Mouse (Mus musculus) embryonic facial prominence, embryonic 11.5 days (tissue): ENCODE measurements around the gene Add1. TPM values are rescaled to one million over a fixed set of nuclear protein-coding genes. Genes with fewer than 3 reads are reported as not detected.

Source experiments
- ATAC-seq: fragments of 200-750 bp; cut with Nextera tagmentation; replicated peaks from 2 replicates; pipeline ENCODE4 v1.8.0; 2017; ENCODE audit warnings: low read depth; ENCODE audit not compliant: insufficient number of reproducible peaks, low FRiP score, low TSS enrichment
- DNase-seq: peaks from one replicate; pipeline ENCODE4 v3.0.0-alpha.2; 2015; ENCODE audit warnings: low spot score
- H3K27ac ChIP-seq: fragments of 300-500 bp; sonication (generic); replicated peaks from 2 replicates; pipeline ENCODE4 v1.5.1; 2014; ENCODE audit warnings: mild to moderate bottlenecking, low read depth, low read length, control low read depth
- H3K27me3 ChIP-seq: fragments of 300-500 bp; sonication (generic); 2 replicates; pipeline ENCODE4 v1.6.1; 2014; ENCODE audit warnings: mild to moderate bottlenecking, low read length, moderate library complexity, mixed read lengths; ENCODE audit not compliant: control insufficient read depth, insufficient read depth
- H3K36me3 ChIP-seq: fragments of 300-500 bp; sonication (generic); replicated peaks from 2 replicates; pipeline ENCODE4 v1.6.1; 2014; ENCODE audit warnings: low read depth, mild to moderate bottlenecking, low read length, moderate library complexity, mixed read lengths; ENCODE audit not compliant: control insufficient read depth, insufficient read depth
- H3K4me1 ChIP-seq: fragments of 300-500 bp; sonication (generic); 2 replicates; pipeline ENCODE4 v1.6.1; 2014; ENCODE audit warnings: low read length, mixed read lengths; ENCODE audit not compliant: control insufficient read depth, insufficient read depth
- H3K4me2 ChIP-seq: fragments of 300-500 bp; sonication (generic); 2 replicates; pipeline ENCODE4 v1.6.1; 2014; ENCODE audit warnings: low read depth, mild to moderate bottlenecking, control low read depth, low read length, moderate library complexity
- H3K4me3 ChIP-seq: fragments of 300-500 bp; sonication (generic); 2 replicates; pipeline ENCODE4 v1.5.1; 2014; ENCODE audit warnings: low read depth, low read length, control low read depth
- H3K9ac ChIP-seq: fragments of 300-500 bp; sonication (generic); replicated peaks from 2 replicates; pipeline ENCODE4 v1.6.1; 2014; ENCODE audit warnings: mild to moderate bottlenecking, control low read depth, low read length
- H3K9me3 ChIP-seq: fragments of 300-500 bp; sonication (generic); replicated peaks from 2 replicates; pipeline ENCODE4 v1.6.1; 2016; ENCODE audit warnings: mild to moderate bottlenecking, low read length, inconsistent platforms, mixed read lengths; ENCODE audit not compliant: control insufficient read depth
- WGBS: fragments of 180-500 bp; shearing (Covaris S2); extraction: QIAGEN DNeasy Blood & Tissue Kit; methylation state at CpG from one replicate; pipeline ENCODE4 v1.1.7; 2014; 5-methylcytosine and 5-hydroxymethylcytosine counted together
- polyA plus RNA-seq: library from polyadenylated mRNA; unstranded; fragments of >200 nt; fragmentation: Nextera tagmentation; extraction: Ambion mirVana; gene quantifications from 2 replicates; pipeline ENCODE4 v1.2.1, GENCODE M21; 2014

Gene Add1
- polyA plus RNA-seq, 1 experiment from 2014 or later: 145 TPM

DNA sequence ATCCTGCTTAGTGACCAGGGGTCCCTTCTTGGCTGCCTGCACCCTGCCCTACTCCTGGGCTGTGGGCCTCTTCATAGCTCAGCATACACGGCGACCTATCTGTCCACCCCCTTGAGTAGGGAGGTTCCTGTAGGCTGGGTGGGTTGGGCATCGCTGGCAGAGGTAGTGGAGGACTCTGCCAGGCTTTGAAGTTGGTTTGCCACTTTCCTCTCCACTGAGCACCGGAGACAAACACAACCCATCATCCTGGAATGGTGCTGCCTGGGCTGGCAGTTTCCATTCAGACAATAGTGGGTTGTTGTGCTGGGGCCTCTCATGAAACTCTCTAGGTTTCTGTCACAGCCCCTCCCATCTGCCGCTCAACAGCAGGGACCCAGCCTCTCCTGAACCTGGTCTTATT lies 43.3 kb upstream of the Add1 start:
- no peak overlapping the region for H3K4me3 ChIP-seq
- H3K27me3 ChIP-seq: peaks cover 2% of the 10 kb centered on the region; the same call in 1 of the 2 replicates
- H3K4me2 ChIP-seq: no peak overlapping the region
- ATAC-seq (no peak), DNase-seq (no peak)
- H3K36me3 ChIP-seq: no peaks in the 10 kb centered on the region
- no peak overlapping the region for H3K9ac ChIP-seq
- WGBS: 78% methylated on average over 5 of the region's 5 CpGs
- H3K27ac ChIP-seq: no peak overlapping the region
- H3K9me3 ChIP-seq: no peaks in the 10 kb centered on the region
- no peaks in the 10 kb centered on the region for H3K4me1 ChIP-seq

DNA sequence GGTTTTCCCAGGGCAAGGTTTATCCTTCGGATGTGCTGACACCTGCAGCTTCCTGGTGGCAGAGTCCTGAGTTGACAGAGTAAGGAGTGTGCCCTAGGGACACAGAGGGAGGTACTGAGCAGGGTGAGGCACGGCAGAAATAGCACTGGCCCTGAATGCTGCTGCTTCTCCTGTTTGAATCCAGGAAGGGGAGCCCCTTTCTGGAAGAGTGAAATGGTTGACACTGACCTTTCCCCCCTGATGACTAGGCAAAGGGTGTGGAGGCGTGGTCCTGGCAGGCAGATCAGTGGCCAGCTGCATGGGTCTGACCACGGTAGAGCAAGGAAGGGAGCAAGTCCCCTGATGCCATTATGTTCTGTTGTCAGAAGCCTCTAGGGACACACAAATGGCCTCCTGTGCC lies 42.8 kb upstream of the Add1 start:
- Histone ChIP-seq H3K36me3 (no peaks in the 10 kb centered on the region), H3K27ac (no peak overlapping the region)

DNA sequence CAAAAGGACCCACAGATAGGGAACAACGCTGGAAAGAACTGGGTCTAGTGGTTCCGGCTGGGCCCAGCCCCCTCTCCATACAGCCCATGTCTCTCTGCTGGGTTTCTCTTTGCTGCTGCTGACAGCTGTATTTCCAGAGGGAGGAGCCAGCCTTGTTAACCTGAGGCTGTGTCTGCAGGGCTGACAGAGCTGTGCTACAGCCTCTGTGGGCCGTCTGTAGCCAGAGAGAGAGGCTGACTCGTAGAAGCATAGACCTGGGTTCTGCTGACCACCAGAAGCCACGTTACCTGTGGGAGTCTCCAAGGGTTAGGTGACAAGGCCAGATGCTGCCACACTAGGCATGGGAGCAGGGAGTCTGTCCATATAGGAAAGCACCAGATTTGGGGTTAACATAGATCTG lies 40.4 kb upstream of the Add1 start:
- Histone ChIP-seq H3K4me2 (no peak overlapping the region), H3K36me3 (no peaks in the 10 kb centered on the region), H3K27me3 (no peaks in the 10 kb centered on the region), H3K4me3 (no peak overlapping the region), H3K9ac (no peak overlapping the region), H3K27ac (no peak overlapping the region), H3K9me3 (no peaks in the 10 kb centered on the region), H3K4me1 (no peaks in the 10 kb centered on the region)
- WGBS: 62% methylated on average over 5 of the region's 5 CpGs
- DNase-seq: no peak
- no peak for ATAC-seq

More for the DNA sequence above, 42.8 kb upstream of the Add1 start:
- DNase-seq (no peak), ATAC-seq (no peak)
- H3K9me3 ChIP-seq: no peaks in the 10 kb centered on the region
- H3K4me3 ChIP-seq: no peak overlapping the region
- H3K9ac ChIP-seq: no peak overlapping the region
- H3K4me1 ChIP-seq: no peaks in the 10 kb centered on the region
- 51% methylated on average over 4 of the region's 4 CpGs for WGBS
- peaks cover 2% of the 10 kb centered on the region; the same call in 1 of the 2 replicates for H3K27me3 ChIP-seq
- no peak overlapping the region for H3K4me2 ChIP-seq

DNA sequence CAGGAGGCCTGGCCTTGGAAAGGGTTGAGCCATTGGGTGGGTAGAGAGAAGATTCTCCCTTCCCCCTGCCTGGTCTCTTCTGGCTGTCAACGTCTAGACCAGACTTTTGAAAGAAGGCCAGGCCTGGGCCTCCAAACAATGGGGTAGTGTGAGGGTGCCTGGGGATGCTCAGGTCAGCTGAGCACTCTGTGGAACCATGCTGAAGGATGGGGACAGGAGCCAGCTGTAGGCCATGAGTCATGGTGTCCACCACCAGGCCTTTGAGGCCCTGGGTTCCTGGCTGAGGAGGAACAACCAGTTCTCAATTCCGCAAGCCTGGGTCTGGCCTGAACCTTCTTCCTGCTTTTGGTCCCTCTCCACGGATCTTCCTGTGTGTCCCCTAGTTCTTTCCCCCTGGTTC lies 39.6 kb upstream of the Add1 start:
- no peak overlapping the region for H3K27ac ChIP-seq
- DNase-seq: no peak
- no peaks in the 10 kb centered on the region for H3K4me1 ChIP-seq
- ATAC-seq: no peak
- no peak overlapping the region for H3K4me3 ChIP-seq
- H3K36me3 ChIP-seq: no peaks in the 10 kb centered on the region
- H3K9ac ChIP-seq: no peak overlapping the region
- H3K4me2 ChIP-seq: no peak overlapping the region
- no peaks in the 10 kb centered on the region for H3K27me3 ChIP-seq
- H3K9me3 ChIP-seq: no peaks in the 10 kb centered on the region
- 63% methylated on average over 3 of the region's 3 CpGs for WGBS

DNA sequence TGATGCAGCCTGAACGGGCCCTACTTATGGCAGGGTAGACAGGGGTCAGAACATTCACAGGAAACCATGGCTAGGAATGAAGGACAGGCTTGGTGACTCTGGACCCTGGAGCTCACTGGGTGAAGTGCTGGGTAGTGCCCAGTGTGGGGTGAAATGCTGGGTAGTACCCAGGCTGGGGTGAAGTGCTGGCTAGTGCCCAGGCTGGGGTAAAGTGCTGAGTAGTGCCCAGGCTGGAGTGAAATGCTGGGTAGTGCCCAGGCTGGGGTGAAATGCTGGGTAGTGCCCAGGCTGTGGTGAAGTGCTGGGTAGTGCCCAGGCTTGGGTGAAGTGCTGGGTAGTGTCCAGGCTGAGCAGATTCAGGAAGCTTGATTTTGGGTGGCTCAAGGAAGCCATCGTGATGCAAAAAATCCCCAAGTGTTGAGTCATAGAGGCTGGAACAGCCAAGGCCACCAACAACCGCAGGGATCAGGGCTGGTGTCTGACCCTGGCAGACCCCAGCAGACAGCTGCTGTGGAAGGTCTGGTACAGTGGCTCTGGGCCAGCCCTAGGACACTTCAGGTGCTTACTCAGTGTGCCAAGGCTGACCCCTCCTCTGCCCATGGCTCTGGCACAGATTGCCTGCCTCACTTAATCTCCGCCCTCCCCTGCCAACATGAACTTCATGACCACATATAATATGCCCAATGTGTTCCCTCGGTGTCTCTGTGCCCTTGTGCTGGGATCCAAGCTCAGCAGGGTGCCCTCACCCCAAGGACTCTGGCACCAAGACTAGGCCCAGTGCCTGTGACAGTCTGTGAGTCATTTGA lies 38.5 kb upstream of the Add1 start:
- no peak overlapping the region for H3K4me2 ChIP-seq
- H3K27me3 ChIP-seq: no peaks in the 10 kb centered on the region
- H3K4me1 ChIP-seq: no peaks in the 10 kb centered on the region
- H3K27ac ChIP-seq: no peak overlapping the region
- no peak overlapping the region for H3K4me3 ChIP-seq
- ATAC-seq (no peak), DNase-seq (no peak)
- 76% methylated on average over 5 of the region's 5 CpGs for WGBS
- H3K9me3 ChIP-seq: no peaks in the 10 kb centered on the region
- no peaks in the 10 kb centered on the region for H3K36me3 ChIP-seq
- H3K9ac ChIP-seq: no peak overlapping the region

DNA sequence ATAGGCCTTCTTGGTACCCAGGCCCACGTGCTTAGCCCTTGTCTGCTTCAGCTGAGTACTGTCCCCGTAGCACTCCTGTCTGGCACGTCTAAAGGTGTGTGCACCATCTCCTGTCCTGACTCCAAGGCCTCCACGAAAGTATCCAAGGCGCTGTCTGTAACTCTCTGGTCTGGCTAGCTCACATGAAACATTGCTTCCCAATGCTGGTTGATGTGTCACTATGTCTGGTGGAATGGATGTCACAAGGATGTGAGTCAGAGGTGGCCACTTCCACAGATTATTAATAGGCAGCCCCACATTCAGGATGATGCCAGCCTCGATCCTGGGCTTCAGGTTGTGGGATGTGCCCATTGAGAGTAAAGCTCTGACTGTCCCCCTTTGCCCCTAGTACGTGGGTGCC lies 37.6 kb upstream of the Add1 start:
- Histone ChIP-seq H3K4me3 (no peak overlapping the region), H3K4me1 (no peaks in the 10 kb centered on the region), H3K36me3 (no peaks in the 10 kb centered on the region), H3K27ac (no peak overlapping the region), H3K4me2 (no peak overlapping the region), H3K9ac (no peak overlapping the region), H3K9me3 (no peaks in the 10 kb centered on the region), H3K27me3 (no peaks in the 10 kb centered on the region)
- WGBS: 82% methylated on average over 7 of the region's 7 CpGs
- ATAC-seq (no peak), DNase-seq (no peak)

DNA sequence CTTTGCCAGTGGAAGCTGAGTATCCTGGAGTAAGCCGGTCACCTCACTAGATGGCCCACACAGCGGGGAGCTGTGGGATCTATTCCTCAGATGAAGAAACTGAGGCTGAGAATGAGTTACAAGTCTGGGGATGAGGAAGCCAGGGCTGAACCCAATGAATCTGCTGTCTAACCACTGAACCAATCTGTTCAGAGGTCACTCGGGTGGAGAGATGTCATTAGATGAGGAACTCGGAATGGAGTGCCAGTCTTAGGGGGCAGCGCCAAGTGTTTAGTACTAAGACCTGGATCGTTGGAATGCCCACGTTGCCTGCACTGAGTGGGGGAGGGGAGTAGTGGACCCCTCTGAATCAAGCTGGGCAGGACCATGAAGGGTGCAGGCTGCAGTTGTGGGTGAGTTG lies 35.4 kb upstream of the Add1 start:
- DNase-seq (no peak), ATAC-seq (no peak)
- no peak overlapping the region for H3K4me2 ChIP-seq
- H3K27ac ChIP-seq: no peak overlapping the region
- no peaks in the 10 kb centered on the region for H3K36me3 ChIP-seq
- no peaks in the 10 kb centered on the region for H3K4me1 ChIP-seq
- no peak overlapping the region for H3K4me3 ChIP-seq
- H3K9me3 ChIP-seq: no peaks in the 10 kb centered on the region
- no peak overlapping the region for H3K9ac ChIP-seq
- H3K27me3 ChIP-seq: no peaks in the 10 kb centered on the region
- WGBS: 74% methylated on average over 7 of the region's 7 CpGs

DNA sequence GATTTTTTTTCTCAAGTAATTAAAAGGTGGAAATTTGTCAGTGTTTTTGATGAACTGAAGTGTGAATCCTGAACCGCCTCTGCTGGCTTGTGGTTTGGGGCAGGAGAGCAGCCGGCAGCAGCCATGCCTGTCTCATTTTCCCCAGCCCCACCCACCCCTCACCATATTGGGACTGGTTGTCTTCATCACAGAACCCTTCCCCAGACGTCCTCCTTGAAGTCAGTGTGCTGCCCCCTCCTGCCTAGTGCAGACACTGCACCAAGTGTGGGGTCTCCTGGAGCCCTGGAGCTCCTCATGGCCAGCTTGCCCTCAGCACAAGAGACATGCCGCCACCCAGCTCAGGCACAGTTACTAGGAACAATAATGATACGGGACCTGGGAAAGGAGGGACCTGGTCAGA lies 34.9 kb upstream of the Add1 start:
- no peaks in the 10 kb centered on the region for H3K9me3 ChIP-seq
- no peak overlapping the region for H3K27ac ChIP-seq
- H3K36me3 ChIP-seq: no peaks in the 10 kb centered on the region
- no peak overlapping the region for H3K4me3 ChIP-seq
- DNase-seq: peak; percentile 30
- no peak overlapping the region for H3K4me2 ChIP-seq
- no peak overlapping the region for H3K9ac ChIP-seq
- WGBS: 35% methylated on average over 5 of the region's 5 CpGs
- ATAC-seq: no peak
- H3K4me1 ChIP-seq: no peaks in the 10 kb centered on the region
- H3K27me3 ChIP-seq: no peaks in the 10 kb centered on the region
